Mouse (Mus musculus) layer of hippocampus, postnatal 10 days (tissue): ENCODE measurements around the gene Dnajb1. TPM values are rescaled to one million over a fixed set of nuclear protein-coding genes. Genes with fewer than 3 reads are reported as not detected.
A peak's percentile ranks its signal among the peaks of the same experiment; 100 is the strongest.

ENCODE experiments used
- DNase-seq, 2 experiments: peaks; one replicate each; pipeline ENCODE4 v3.0.0; 2021; ENCODE audit warnings: low spot score in 2 of 2
- total RNA-seq, 2 experiments: library from RNA; stranded (reverse); gene quantifications; 2 replicates each; pipeline ENCODE4 v1.2.3; 2021

Gene Dnajb1
- total RNA-seq, 2 experiments from 2014 or later: 29.4 to 33.5 TPM

DNA sequence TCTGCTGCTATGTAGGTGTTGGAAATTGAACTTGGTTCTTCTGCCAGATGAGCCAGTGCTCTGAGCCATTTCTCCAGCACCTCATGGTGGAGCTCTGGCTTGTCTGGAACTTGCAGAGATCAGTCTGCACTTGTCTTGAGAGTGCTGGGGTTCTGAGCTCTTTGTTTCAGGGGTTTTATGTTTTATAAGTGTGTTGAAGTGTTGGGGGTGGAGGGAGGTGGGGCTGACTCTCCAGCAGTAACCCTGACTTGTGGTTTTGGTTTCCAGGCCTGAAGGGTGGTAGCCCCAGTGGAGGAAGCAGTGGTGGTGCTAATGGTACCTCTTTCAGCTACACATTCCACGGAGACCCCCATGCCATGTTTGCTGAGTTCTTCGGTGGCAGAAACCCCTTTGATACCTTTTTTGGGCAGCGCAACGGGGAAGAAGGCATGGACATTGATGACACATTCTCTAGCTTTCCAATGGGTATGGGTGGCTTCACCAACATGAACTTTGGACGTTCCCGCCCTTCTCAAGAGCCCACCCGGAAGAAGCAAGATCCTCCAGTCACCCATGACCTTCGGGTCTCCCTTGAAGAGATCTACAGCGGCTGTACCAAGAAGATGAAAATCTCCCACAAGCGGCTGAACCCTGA lies 1.7 kb downstream of the Dnajb1 start:
- DNase-seq: no peak

DNA sequence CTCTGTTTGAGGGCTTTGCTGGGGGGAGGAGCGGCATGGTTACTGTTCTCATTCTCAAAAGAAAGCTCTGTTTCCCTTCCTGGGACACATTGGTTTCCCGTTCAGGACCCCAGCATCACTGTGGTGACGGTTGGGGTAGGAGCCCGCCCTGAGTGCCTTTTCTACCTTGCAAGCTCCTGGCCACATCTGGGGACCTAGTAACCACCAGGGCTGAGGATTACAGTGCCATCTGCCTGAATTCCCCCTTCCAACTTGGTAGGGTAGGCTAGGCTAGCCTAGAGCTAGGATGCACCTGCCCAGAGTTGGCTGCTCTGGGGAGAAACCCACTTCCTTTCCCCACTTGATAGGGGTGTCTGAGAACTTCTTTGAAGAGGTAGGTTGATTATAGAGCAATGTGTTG lies 3.9 kb downstream of the Dnajb1 start:
- DNase-seq: no peak

DNA sequence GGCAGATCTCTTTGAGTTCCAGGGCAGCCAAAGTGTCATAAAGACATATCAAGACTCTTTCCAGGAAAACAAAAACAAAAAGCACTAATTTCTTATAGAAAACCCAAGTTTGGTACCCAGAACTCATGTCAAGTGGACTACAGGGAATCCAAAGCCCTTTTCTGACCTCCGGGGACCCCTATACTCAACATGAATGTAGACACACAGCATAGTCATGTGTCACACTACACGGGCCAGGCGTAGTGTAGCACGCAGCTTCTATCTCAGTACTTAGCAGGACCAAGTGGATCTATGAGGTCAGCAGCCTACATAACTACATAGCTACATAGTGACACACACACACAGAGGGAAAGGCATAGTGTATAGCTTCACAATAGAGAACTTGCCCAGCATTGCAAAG lies 5.7 kb downstream of the Dnajb1 start:
- DNase-seq: no peak

DNA sequence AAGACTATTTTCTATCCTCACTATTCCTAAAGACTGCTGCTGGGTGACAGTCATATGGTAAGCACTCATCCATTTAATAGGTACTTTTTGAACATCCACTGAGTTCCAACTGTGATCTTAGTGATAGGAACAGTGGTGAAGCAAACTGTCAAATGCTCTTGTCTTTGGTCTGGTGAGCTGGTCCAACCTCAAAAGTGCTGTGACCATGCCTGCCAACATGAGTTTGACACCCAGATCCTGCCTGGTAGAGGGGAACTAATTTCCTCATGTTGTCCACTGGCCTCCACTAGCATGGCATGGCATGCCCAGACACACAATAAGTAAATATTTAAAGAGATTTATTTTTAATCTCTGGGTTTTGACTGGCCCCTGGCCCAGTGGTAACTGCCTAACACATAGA lies 8.6 kb downstream of the Dnajb1 start:
- no peak for DNase-seq

DNA sequence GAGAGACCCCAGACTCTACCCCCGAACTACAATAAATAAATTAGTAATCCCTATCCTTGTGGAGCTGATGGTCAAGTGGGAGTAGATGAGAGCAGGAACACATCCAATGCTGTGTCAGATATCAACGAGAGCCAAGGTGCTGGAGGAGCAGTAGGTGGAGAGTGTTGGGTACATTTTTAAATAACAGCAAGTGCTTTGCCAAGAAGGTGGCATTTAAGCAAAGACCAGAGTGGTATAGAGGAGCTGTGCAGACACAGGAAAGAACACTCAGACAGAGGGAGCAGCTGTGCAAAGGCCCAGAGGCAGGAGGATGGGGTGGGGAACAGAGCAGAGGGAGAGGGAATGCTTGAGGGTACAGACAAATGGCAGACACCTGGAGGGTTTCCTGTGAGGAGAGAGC lies 9.1 kb downstream of the Dnajb1 start:
- no peak for DNase-seq

DNA sequence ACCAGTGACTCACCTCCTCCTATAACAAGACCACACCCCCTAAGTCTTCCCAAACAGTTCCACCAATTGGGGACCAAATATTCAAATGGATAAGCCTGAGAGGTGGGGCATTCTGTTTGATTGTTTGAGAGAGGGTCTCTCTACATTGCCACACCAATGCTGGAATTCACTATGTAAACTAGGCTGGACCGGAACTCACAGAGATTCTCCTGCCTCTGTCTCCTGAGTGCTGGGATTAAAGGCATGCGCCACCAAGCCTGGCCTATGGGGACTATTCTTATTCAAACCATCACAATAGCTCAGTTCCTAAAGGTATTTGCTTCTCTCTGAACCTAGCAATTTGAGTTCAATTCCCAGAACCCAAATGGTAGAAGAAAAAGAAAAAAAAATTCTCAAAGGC lies 10.6 kb downstream of the Dnajb1 start:
- no peak for DNase-seq

DNA sequence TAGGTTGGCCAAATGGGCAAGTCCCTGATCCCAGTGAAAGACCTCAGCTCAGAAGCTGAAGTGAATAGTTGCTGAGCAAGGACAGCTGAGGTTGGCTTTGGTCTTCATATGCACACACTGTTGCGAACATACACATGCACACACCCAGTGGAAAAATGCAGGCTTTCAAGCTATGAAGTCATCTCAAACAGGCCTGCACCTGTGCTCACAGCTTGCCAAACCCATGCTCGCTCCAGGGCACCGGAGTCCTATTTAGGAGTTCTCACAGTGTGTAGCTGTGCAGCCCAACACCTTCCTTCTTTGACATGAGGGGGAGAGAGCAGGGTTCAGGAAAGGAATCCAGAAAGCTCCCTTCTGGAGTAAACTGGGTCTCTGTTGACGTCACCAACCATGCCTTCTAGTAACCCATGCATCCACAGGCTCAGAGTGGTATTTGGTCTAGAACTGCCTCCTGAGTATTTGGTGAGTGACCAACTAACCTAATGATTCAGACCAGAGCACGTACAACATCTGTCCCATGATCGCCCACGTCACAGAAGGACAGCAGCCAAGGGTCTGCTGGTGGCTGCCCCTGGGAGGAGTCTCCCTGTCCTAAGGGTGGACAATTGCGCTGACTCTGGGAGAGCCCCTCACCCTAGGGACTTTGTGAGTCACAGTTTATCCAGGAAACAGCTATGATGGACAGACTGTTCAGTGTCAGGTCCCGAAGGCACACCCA lies 11.7 kb downstream of the Dnajb1 start:
- DNase-seq: no peak

DNA sequence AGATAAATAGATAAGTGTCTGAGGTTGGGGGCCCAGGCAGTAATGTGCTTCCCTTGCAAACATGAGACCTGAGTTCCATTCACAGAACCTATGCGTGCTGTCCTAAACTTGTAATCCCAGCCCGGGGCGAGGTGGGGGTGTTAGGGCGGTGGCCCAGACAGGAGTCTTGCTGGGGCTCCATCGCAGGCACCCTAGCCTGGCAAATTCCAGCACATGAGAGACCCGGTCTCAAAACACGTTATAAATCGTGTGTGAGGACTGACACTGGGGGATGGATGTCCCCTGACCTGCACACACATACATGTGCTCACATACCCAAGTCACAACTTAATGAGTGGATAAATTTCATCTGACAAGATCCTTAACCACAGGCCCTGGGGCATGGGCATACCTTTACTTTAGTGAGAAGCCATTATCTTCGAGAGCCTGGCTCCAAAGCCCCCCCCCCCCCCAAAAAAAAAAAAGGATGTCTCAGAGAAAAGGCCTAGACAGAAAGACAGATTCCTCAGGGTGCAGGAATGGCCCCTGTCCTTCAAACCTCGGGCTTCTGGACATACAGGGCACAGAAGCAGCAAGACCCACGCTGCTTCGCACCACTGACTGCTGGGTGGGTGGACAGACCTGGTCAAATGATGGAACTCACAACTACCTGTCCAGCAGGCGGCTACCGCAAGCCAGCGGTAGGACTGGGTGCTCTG lies 13.8 kb downstream of the Dnajb1 start:
- no peak for DNase-seq

DNA sequence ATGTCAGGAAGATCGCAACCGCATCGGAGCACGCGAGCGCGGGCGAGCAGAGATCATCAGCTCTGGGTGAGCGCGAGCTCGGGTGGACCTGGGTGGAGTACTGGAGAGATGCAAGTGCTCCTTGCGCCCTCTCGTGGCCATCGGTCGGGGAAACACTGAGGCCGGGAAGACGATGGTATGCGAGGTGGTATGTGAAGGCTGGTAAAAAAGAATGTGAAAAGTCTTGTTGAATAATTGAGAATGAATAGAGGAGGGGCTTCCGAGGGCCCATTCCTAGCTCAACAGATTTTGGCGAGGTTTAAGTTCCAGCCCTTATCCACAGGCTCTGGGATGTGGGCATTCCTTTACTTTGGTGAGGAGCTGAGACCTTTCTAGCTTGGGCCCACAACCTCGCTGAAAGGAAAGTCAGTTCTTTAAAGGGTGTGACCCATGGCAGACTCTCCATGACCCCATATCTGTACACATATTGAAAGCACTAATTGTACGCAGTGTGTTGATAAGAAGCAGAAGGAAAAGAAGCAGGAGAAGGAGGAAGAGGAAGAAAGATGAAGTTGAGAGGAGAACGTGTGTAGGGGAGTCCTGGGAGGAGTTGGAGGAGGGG lies 14.5 kb downstream of the Dnajb1 start:
- DNase-seq: peak; percentile 91 to 94

DNA sequence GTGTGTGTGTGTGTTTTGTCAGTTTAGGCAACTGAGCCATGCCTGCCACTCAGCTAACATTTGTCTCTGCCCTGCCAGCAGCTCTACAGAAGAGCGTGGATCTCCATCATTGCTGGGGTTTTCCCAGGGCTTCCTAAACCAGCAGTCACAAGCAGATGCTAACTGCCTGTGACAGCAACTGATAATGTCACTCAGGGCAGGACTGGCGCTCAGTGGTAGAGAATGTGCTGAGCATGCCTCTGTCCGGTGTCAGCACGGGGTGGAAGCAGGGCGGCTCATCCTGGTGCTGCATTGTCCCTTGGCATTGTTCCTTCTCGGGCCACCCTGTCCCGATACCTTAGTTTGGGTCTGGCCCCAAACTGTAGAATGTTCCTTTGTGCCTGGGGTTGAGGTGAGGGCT lies 15.6 kb downstream of the Dnajb1 start:
- no peak for DNase-seq

DNA sequence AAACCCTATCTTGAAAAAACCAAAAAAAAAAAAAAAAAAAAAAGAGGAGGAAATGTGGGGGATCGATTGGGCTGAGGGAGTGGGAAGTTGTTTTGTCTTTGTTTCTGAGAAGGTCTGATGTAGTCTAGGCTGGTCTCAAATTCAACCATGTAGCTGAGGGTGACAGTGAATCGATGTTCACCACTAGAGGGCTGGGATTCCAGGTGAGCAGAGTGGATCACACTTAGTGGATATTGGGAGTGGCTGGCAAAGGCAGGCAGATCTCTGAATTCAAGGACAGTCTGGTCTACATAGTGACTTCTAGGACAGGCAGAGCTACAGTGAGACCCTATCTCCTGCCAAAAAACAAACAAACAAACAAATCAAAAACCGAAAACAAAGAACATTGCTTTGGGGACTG lies 16.7 kb downstream of the Dnajb1 start:
- no peak for DNase-seq

DNA sequence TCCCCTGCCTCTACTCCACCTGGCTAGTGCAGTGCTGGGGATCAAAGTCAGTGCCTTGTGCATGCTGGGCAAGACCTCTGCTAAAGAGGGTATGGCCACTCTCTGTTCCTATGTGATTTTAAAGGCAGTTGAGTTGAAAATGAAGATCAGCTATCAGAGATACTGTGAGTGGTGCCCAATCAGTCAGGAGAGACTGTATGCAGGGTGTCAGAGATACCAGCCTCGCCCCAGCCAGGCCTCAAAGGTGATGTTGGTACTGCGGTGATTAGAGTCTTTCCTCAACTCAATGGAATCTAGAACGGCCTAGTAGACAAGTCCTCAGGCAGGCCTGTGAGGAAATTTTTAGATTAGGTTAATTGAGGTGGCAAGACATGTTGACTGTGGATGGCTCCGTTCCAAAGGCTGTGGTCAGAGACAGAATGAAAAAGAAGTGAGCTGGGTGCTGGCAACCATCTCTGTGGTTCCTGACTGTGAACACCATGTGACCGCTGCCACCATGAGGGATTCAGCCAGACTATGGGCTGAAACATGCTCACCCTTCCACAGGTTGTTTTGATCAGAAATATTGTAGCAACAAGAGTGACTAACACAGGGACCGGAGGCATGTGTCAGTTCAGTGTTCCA lies 17.8 kb downstream of the Dnajb1 start:
- no peak for DNase-seq

DNA sequence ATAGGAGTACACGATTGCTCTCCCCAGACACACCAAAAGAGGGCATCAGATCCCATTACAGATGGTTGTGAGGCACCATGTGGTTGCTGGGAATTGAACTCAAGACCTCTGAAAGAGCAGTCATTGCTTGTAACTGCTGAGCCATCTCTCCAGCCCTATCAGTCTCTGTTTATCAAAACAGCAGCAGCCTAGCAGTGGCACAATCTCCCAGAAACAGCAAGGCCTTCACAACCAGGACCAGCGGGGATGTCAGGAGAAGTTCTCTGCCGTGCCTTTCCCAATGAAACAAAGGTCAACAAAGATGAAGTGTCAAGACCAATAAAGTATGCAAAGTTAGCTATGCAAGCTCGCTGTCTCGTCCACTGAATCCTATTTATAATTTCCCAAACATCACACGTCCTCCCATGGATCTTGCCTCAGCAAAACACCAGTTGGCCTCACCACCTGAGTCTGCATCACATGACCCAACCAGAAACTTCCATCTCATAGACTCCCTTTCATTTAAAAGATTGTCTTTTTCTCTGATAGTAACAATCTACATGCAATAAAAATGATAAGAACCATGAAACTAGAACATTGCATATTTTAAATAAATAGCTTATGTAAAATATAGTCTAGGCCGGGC lies 24.2 kb downstream of the Dnajb1 start:
- no peak for DNase-seq

DNA sequence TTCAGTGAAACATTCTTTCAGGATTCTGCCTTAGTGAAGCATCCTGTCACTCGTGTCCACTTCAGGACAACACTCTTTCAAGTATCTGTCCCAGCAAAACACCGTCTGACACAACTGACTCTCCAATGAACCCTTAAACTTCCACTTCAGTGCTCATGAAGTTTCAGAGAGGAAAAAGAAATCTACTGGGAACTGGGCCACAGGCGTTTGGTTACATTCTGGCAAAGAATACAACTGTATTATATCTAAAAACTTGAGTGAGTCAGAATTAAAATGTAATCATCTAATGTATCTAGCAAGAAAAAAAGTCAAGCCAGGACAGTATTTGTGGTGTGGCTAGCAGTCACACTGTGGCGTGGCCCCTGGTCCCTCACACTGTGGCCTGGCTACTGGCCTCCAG lies 30.9 kb downstream of the Dnajb1 start:
- DNase-seq: no peak

DNA sequence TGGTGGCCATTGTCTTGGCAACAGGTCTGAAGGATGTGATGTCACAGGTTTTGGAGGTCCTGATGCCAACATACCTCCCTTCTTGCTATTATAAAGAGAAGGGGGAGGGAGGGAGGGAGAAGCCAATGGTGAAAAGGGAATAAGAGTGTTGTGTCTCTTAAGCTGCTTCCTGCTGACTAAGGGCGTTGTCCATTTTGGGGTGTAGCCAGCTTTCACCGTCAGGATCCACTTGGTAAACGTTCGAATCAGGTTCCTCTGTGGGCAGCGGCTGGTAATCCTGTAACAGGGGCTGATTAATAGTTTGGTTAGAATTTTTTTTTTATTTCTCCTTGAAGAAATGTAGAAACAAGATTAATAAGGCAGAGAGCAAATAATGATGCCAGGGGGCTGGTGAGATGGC lies 31.7 kb downstream of the Dnajb1 start:
- no peak for DNase-seq

DNA sequence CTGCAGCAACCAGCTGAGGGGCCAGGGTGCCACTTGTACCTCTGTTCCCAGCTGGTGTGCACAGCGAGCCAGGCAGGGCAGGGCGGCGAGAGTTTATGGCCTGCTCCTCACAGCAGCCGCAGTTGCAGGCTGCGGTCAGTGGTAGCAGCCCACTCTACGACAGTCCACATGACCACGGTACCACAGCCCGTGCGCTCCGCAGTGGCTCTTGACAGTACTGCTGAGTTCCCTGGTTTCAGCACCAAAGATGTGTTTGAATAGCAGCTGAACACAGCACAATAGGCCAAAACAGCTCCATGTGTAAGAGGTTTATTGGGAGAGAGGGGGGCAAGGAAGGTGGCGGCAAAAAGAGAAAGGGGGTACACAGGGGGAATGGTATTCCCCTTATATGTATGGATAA lies 39.5 kb downstream of the Dnajb1 start:
- DNase-seq: no peak

DNA sequence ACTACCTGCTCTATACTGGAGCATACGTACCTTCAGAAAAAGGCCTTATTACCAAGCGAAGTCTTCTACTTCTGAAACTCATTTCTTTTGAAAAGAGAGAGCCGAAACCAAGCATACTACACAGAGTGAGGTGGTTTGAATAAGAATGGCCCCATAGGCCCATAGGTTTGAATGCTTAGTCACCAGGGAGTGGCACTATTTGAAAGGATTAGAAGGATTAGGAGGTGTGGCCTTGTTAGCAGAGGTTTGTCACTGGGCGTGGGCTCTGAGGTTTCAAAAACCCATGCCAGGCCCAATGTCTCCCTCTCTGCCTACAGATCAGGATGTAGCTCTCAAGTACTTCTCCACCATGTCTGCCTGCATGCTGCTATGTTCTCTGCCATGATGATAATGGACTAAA lies 40.0 kb downstream of the Dnajb1 start:
- DNase-seq: no peak

DNA sequence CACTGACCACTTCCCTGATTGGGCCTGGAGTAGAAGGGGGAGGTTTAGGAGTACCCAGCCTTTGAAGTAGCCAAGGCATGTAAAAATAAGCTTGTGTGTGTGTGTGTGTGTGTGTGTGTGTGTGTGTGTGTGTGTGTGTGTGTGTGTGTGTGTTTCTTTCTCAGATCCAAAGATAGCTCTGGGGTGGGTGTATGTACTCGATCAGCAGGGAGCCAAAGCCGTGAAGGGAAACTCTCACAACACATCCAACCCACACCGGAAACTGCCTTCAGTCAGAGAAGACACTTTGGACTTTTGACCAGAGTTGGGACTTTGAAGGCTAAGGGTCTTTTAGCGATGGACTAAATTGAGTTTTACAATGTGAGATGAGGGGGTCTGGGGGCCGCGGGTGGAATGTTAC lies 41.7 kb downstream of the Dnajb1 start:
- no peak for DNase-seq

DNA sequence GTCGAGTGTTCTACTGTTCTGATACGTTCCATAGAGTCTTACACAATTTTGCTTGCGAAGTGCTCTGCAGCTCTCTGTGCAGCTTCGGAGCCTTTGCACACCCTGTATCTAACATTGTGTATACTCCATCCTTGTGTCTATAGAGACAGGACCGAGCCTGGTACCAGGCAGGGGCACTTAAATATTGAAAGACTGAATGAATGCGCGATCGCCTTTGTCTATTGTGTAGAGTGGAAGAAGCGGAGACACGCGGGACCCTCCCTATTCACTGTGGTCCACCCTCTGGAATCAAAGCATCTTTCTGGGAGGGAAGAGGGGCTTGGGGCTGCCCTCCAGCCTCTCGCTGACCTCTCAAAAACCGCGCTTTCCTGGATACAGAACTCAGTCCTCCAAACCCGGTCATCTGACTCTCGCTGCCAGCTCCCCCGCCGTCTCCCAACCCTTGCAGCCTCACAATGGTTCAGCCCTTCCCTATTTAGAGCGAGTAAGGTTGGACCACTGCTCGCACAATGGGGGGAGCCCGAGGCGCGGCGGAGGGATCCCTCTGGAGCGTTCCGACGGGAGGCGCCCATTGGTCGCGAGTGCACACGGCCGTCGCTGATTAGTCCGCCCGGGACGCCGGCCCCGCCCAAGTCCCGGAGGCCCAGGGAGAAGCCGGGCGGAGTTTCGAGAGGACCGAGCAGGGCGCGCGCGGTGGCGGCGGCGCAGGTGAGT lies 44.2 kb downstream of the Dnajb1 start, which contains the start of gene Gipc1:
Gipc1 (plus strand) TSS at position 648 of the 714 bp plus-strand sequence.
- peak; percentile 94 to 97 for DNase-seq
